Mouse (Mus musculus) telencephalon, adult 2 months (tissue): ENCODE data around the gene Ahcyl2.
"Not testable (repeated sequence)": the region's sequence is repeated elsewhere in the genome, so short reads cannot be mapped to it uniquely, and the experiment has no call there.

Source experiments
- DNase-seq: peaks from one replicate; pipeline ENCODE4 v3.0.0-alpha.2; 2011; ENCODE audit warnings: low read depth, low spot score

Gene Ahcyl2

GRCm38 (mm10) chr6:29815634-29816033 is 47.8 kb downstream of the Ahcyl2 start:
- DNase-seq = no peak

- not testable (repeated sequence) for DNase-seq
Observed at GRCm38 (mm10) chr6:29816371-29816770, 48.6 kb downstream of the Ahcyl2 start.

- DNase-seq = peak; percentile 22
Observed at GRCm38 (mm10) chr6:29819309-29819708, 51.5 kb downstream of the Ahcyl2 start.

- DNase-seq = no peak
Observed at GRCm38 (mm10) chr6:29820314-29820713, 52.5 kb downstream of the Ahcyl2 start.

- DNase-seq = no peak
Observed at GRCm38 (mm10) chr6:29820926-29821325, 53.1 kb downstream of the Ahcyl2 start.

- no peak for DNase-seq
Observed at GRCm38 (mm10) chr6:29821770-29822169, 54.0 kb downstream of the Ahcyl2 start.

GRCm38 (mm10) chr6:29825302-29825701 is 57.5 kb downstream of the Ahcyl2 start:
- no peak for DNase-seq

- no peak for DNase-seq
Observed at GRCm38 (mm10) chr6:29827291-29828242, 59.8 kb downstream of the Ahcyl2 start.

- DNase-seq = no peak
Observed at GRCm38 (mm10) chr6:29828574-29829234, 60.9 kb downstream of the Ahcyl2 start.

- DNase-seq = no peak
Observed at GRCm38 (mm10) chr6:29832356-29832755, 64.5 kb downstream of the Ahcyl2 start.

GRCm38 (mm10) chr6:29833117-29833516 is 65.3 kb downstream of the Ahcyl2 start:
- DNase-seq = no peak

- peak; percentile 12 for DNase-seq
Observed at GRCm38 (mm10) chr6:29833568-29834255, 65.9 kb downstream of the Ahcyl2 start.

GRCm38 (mm10) chr6:29835543-29836177 is 67.8 kb downstream of the Ahcyl2 start:
- DNase-seq = no peak

GRCm38 (mm10) chr6:29837579-29837978 is 69.8 kb downstream of the Ahcyl2 start:
- DNase-seq = no peak

GRCm38 (mm10) chr6:29838531-29838930 is 70.7 kb downstream of the Ahcyl2 start:
- DNase-seq = no peak

GRCm38 (mm10) chr6:29840008-29840407 is 72.2 kb downstream of the Ahcyl2 start:
- DNase-seq = no peak

GRCm38 (mm10) chr6:29841461-29841860 is 73.7 kb downstream of the Ahcyl2 start:
- DNase-seq = no peak

- DNase-seq = no peak
Observed at GRCm38 (mm10) chr6:29847643-29848166, 79.9 kb downstream of the Ahcyl2 start.

- no peak for DNase-seq
Observed at GRCm38 (mm10) chr6:29848808-29849207, 81.0 kb downstream of the Ahcyl2 start.

GRCm38 (mm10) chr6:29850096-29850495 is 82.3 kb downstream of the Ahcyl2 start:
- no peak for DNase-seq

- no peak for DNase-seq
Observed at GRCm38 (mm10) chr6:29850747-29851146, 82.9 kb downstream of the Ahcyl2 start.
